Mouse (Mus musculus) lung, postnatal 0 days (tissue): ENCODE results near the gene Ehd4.

Source experiments
- CTCF ChIP-seq: IDR thresholded peaks from 2 replicates; pipeline ENCODE4 v1.5.1; 2016; ENCODE audit warnings: antibody characterized with exemption, mild to moderate bottlenecking
- EP300 ChIP-seq: IDR thresholded peaks from 2 replicates; pipeline ENCODE4 v1.6.1; 2016; ENCODE audit warnings: antibody characterized with exemption, mild to moderate bottlenecking, control low read depth

DNA sequence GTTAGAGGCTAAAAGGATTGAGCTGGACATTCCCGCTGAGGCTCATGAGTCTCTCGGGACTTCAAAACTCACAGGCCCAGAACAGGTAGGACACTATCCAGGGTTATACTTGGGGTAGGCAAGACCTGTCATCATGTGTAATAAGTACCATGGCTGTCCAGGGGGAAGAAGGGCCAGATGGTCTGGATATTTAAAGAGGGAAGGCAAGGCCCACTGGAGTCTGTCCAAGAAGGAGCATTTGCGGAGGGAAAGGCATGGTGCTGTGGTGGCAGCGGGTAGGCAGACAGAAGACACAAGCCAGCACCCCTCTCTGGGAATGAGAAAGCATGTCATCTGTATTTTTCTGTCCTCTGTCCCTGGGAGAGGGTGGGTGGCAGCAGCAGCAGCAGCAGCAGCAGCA, 80.3 kb downstream of the Ehd4 start:
- TF ChIP-seq CTCF (no peak), EP300 (no peak)
